Mouse (Mus musculus): ENCODE data around the gene Pgam2. TPM values are rescaled to one million over a fixed set of nuclear protein-coding genes. Genes with fewer than 3 reads are reported as not detected.

The Pgam2 gene
- polyA plus RNA-seq, 1 experiment from 2014 or later = 5.3 TPM

DNA sequence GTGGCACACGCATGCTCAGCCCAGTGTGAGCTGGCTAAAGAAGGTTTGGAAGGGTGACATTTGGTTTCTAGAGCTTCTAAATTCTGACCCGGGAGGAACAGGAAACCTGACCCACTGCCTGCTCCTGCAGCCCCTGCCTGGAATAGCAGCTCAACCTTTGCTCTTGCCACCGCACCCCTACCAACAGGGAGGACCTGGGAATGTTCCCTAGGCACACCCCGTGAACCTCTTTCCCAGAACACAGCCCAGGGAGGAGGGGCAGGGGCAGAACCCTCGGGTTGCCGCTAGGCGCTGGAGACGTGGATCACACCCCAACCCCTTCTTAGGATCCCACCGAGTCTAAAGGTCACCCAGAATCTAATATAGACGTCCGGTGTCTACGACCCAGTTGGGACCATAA lies 1.5 kb downstream of the Pgam2 start:
- Histone ChIP-seq H3K4me1 (replicated peaks; ENCODE audit: control insufficient read depth, insufficient read depth, low read length) (no peaks in the 10 kb centered on the region), H3K4me2 (ENCODE audit: low read depth, low read length, severe bottlenecking) (no peak overlapping the region), H3K36me3 (ENCODE audit: control insufficient read depth, insufficient read depth, low read length) (peaks cover 8% of the 10 kb centered on the region; the same call in 1 of the 2 replicates), H3K27me3 (ENCODE audit: control insufficient read depth, insufficient read depth, low read length) (no peaks in the 10 kb centered on the region), H3K4me3 (ENCODE audit: low read depth, low read length) (no peak overlapping the region), H3K27ac (ENCODE audit: low read depth, low read length) (no peak overlapping the region), H3K9ac (ENCODE audit: low read length) (no peak overlapping the region), H3K9me3 (ENCODE audit: control insufficient read depth, low read length) (no peaks in the 10 kb centered on the region)
- DNase-seq (ENCODE audit: low spot score) (no peak), ATAC-seq (replicated peaks; ENCODE audit: low FRiP score) (no peak)
- 75% methylated on average over 12 of the region's 12 CpGs for WGBS

DNA sequence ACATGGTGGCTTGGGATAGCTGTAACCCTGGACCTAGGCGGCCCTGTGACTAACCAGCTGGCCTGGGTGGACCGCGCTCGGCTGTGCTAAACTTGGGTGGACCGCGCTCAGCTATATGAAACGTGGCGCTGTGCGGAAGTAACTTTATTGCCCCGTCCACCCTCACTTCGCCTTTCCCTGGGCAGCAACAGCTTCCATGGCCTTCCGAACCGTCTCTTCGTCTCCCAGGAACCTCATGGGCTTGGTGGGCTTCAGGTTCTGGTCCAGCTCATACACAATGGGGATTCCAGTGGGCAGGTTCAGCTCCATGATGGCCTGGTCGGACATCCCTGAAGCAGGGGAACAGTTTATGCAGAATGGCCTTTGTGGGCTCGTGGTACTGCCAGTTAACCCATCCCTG lies 2.0 kb downstream of the Pgam2 start:
- Histone ChIP-seq H3K9me3 (ENCODE audit: control insufficient read depth, low read length) (no peaks in the 10 kb centered on the region), H3K27me3 (ENCODE audit: control insufficient read depth, insufficient read depth, low read length) (no peaks in the 10 kb centered on the region), H3K36me3 (ENCODE audit: control insufficient read depth, insufficient read depth, low read length) (peaks cover 11% of the 10 kb centered on the region; the same call in 1 of the 2 replicates), H3K27ac (ENCODE audit: low read depth, low read length) (no peak overlapping the region), H3K9ac (ENCODE audit: low read length) (no peak overlapping the region), H3K4me3 (ENCODE audit: low read depth, low read length) (no peak overlapping the region), H3K4me1 (replicated peaks; ENCODE audit: control insufficient read depth, insufficient read depth, low read length) (no peaks in the 10 kb centered on the region), H3K4me2 (ENCODE audit: low read depth, low read length, severe bottlenecking) (no peak overlapping the region)
- WGBS = 94% methylated on average over 16 of the region's 16 CpGs
- no peak for ATAC-seq (replicated peaks; ENCODE audit: low FRiP score)
- DNase-seq (ENCODE audit: low spot score) = no peak

DNA sequence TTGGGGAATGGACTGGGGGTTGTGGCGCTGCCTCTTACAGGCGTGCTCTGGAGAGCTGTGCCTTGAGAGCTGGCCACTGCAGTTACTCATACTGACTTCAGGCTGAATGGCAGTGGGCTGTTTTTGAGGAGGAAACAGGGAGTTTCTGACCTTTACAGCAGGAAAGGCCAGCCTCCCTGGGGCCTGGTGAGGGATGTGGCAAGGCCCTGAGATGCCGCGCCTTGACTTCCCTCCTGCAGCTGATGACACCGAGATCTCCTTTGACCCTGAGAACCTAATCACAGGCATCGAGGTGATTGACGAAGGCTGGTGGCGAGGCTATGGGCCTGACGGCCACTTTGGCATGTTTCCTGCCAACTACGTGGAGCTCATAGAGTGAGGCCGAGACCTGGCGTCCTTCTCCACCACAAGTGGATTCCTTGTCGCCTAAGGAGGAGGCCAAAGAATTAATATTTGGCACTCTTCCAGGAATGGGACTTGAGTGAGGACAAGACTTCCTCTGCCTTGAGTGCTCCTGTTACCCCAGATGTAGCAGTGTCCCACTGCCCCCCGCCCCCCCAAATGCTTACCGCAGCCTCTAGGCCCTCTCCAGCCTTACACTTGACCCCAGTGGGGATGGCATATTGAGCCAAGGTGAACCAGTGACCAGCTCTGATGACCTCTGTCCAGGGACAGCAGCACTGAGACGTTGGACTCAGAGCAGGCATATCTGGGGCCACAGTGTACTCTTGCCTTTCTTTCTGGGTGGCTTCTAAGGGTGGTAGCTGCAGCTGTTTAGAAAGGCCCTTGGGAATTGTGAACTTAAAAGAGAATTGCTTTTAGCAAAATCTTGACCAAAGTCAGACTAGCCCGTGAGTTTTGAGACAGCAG lies 3.7 kb downstream of the Pgam2 start:
- DNase-seq (ENCODE audit: low spot score) (peak; percentile 43), ATAC-seq (replicated peaks; ENCODE audit: low FRiP score) (no peak)
- Histone ChIP-seq H3K4me3 (ENCODE audit: low read depth, low read length) (no peak overlapping the region), H3K4me1 (replicated peaks; ENCODE audit: control insufficient read depth, insufficient read depth, low read length) (no peaks in the 10 kb centered on the region), H3K27me3 (ENCODE audit: control insufficient read depth, insufficient read depth, low read length) (no peaks in the 10 kb centered on the region), H3K27ac (ENCODE audit: low read depth, low read length) (no peak overlapping the region), H3K4me2 (ENCODE audit: low read depth, low read length, severe bottlenecking) (no peak overlapping the region), H3K9ac (ENCODE audit: low read length) (no peak overlapping the region), H3K9me3 (ENCODE audit: control insufficient read depth, low read length) (no peaks in the 10 kb centered on the region), H3K36me3 (ENCODE audit: control insufficient read depth, insufficient read depth, low read length) (peaks cover 19% of the 10 kb centered on the region; the same call in 1 of the 2 replicates)
- WGBS = 95% methylated on average over 17 of the region's 17 CpGs

DNA sequence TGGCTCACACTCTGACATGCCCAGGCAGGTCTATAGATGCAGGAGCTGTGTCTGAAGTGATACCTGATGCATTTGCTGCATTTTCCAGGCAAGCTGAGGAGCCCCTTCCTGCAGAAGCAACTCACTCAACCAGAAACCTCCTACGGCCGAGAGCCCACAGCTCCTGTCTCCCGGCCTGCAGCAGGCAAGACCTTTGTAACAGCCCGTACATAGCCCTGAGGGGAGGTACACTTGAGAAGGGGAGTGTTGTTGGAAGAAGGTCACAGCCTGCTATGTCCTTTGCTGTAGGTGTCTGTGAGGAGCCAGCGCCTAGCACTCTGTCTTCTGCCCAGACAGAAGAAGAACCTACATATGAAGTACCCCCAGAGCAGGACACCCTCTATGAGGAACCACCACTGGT lies 5.6 kb downstream of the Pgam2 start:
- ATAC-seq (replicated peaks; ENCODE audit: low FRiP score) (no peak), DNase-seq (ENCODE audit: low spot score) (peak; percentile 31)
- no peak overlapping the region for H3K9ac ChIP-seq (ENCODE audit: low read length)
- H3K9me3 ChIP-seq (ENCODE audit: control insufficient read depth, low read length) = no peaks in the 10 kb centered on the region
- H3K27ac ChIP-seq (ENCODE audit: low read depth, low read length) = no peak overlapping the region
- WGBS = 88% methylated on average over 5 of the region's 5 CpGs
- peaks cover 19% of the 10 kb centered on the region; the same call in 1 of the 2 replicates for H3K36me3 ChIP-seq (ENCODE audit: control insufficient read depth, insufficient read depth, low read length)
- H3K4me1 ChIP-seq (replicated peaks; ENCODE audit: control insufficient read depth, insufficient read depth, low read length) = no peaks in the 10 kb centered on the region
- H3K4me2 ChIP-seq (ENCODE audit: low read depth, low read length, severe bottlenecking) = no peak overlapping the region
- no peak overlapping the region for H3K4me3 ChIP-seq (ENCODE audit: low read depth, low read length)
- no peaks in the 10 kb centered on the region for H3K27me3 ChIP-seq (ENCODE audit: control insufficient read depth, insufficient read depth, low read length)

DNA sequence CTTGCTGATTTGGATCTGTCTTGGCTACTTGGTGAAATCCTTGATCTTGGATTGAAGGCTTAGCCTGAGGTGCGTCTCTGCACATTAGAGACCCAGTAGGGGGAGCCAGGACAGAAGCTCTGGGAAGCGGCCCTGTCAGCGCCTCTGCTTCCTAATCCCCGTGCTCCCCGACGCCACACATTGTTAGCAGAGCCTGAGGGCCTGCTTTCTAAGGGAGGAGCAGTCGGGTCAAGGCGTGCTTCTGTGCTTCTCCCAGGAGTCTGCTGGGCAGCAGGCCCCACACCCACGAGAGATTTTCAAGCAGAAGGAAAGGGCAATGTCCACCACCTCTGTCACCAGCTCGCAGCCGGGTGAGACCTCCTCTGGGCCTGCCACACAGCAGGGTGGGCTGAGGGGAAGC lies 6.2 kb downstream of the Pgam2 start:
- no peaks in the 10 kb centered on the region for H3K9me3 ChIP-seq (ENCODE audit: control insufficient read depth, low read length)
- DNase-seq (ENCODE audit: low spot score) = peak; percentile 50
- H3K27ac ChIP-seq (ENCODE audit: low read depth, low read length) = no peak overlapping the region
- H3K4me2 ChIP-seq (ENCODE audit: low read depth, low read length, severe bottlenecking) = no peak overlapping the region
- no peaks in the 10 kb centered on the region for H3K27me3 ChIP-seq (ENCODE audit: control insufficient read depth, insufficient read depth, low read length)
- no peaks in the 10 kb centered on the region for H3K4me1 ChIP-seq (replicated peaks; ENCODE audit: control insufficient read depth, insufficient read depth, low read length)
- peaks cover 19% of the 10 kb centered on the region; the same call in 1 of the 2 replicates for H3K36me3 ChIP-seq (ENCODE audit: control insufficient read depth, insufficient read depth, low read length)
- no peak overlapping the region for H3K9ac ChIP-seq (ENCODE audit: low read length)
- no peak overlapping the region for H3K4me3 ChIP-seq (ENCODE audit: low read depth, low read length)
- 75% methylated on average over 11 of the region's 11 CpGs for WGBS
- no peak for ATAC-seq (replicated peaks; ENCODE audit: low FRiP score)

DNA sequence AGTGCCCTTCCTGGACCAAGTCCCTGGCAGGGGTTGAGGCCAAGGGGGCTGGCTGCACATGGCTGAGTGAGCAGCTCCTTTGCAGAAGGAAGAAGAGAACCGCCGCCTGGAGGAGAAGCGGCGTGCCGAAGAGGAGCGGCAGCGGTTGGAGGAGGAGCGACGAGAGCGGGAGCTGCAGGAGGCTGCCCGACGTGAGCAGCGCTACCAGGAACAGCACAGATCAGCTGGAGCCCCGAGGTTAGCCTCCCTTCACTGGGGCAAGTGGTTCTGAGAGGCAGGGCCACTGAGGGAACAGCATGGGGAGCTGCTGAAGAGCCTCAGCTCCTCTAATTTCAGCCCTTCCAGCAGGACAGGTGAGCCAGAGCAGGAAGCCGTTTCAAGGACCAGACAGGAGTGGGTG lies 6.6 kb downstream of the Pgam2 start:
- DNase-seq (ENCODE audit: low spot score) = peak; percentile 44
- Histone ChIP-seq H3K4me1 (replicated peaks; ENCODE audit: control insufficient read depth, insufficient read depth, low read length) (no peaks in the 10 kb centered on the region), H3K4me2 (ENCODE audit: low read depth, low read length, severe bottlenecking) (no peak overlapping the region), H3K9ac (ENCODE audit: low read length) (no peak overlapping the region), H3K27me3 (ENCODE audit: control insufficient read depth, insufficient read depth, low read length) (no peaks in the 10 kb centered on the region), H3K4me3 (ENCODE audit: low read depth, low read length) (no peak overlapping the region), H3K36me3 (ENCODE audit: control insufficient read depth, insufficient read depth, low read length) (peaks cover 21% of the 10 kb centered on the region; the same call in 1 of the 2 replicates), H3K27ac (ENCODE audit: low read depth, low read length) (no peak overlapping the region), H3K9me3 (ENCODE audit: control insufficient read depth, low read length) (no peaks in the 10 kb centered on the region)
- ATAC-seq (replicated peaks; ENCODE audit: low FRiP score) = no peak
- 85% methylated on average over 15 of the region's 15 CpGs for WGBS

DNA sequence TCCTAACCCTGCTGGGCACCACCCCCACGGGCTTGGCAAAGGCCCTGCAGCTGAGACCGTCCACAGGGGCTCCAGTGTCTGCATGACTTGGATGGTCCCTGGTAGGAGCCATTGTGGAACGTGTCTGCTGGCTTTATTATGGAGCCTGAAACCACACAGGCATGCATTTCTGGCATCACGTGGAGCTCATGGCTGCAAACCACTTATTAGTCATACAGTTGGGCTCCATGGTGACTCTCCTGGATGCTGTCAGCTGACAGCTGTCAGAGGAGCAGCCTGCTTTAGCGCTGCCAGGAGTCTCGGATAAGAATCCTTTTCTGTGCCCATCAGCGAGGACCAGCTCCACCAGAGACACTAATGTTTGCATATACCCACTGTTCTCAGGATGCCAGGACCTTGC lies 7.8 kb downstream of the Pgam2 start:
- Histone ChIP-seq H3K4me3 (ENCODE audit: low read depth, low read length) (no peak overlapping the region), H3K4me1 (replicated peaks; ENCODE audit: control insufficient read depth, insufficient read depth, low read length) (no peaks in the 10 kb centered on the region), H3K36me3 (ENCODE audit: control insufficient read depth, insufficient read depth, low read length) (peaks cover 21% of the 10 kb centered on the region; the same call in 1 of the 2 replicates), H3K9me3 (ENCODE audit: control insufficient read depth, low read length) (no peaks in the 10 kb centered on the region), H3K4me2 (ENCODE audit: low read depth, low read length, severe bottlenecking) (no peak overlapping the region), H3K9ac (ENCODE audit: low read length) (no peak overlapping the region), H3K27ac (ENCODE audit: low read depth, low read length) (no peak overlapping the region), H3K27me3 (ENCODE audit: control insufficient read depth, insufficient read depth, low read length) (no peaks in the 10 kb centered on the region)
- no peak for ATAC-seq (replicated peaks; ENCODE audit: low FRiP score)
- peak; percentile 28 for DNase-seq (ENCODE audit: low spot score)
- 92% methylated on average over 7 of the region's 7 CpGs for WGBS

DNA sequence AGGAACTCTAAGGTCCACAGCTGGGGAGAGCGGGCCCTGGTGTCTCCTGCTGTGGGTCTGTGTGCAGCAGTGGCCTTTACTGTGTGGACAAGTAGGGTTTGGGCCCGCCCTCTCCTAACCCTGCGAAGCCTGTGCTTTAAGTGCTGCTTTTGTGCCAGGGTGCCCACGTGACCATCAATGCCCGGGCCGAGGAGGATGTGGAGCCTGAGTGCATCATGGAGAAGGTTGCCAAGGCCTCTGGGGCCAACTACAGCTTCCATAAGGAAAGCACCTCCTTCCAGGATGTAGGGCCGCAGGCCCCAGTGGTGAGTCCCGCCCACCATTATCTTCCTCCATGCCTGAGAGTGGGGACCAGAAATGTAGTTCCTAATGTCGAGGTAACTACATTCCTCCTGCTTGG lies 8.2 kb downstream of the Pgam2 start:
- Histone ChIP-seq H3K27me3 (ENCODE audit: control insufficient read depth, insufficient read depth, low read length) (no peaks in the 10 kb centered on the region), H3K4me3 (ENCODE audit: low read depth, low read length) (no peak overlapping the region), H3K9ac (ENCODE audit: low read length) (no peak overlapping the region), H3K4me2 (ENCODE audit: low read depth, low read length, severe bottlenecking) (no peak overlapping the region), H3K27ac (ENCODE audit: low read depth, low read length) (no peak overlapping the region), H3K4me1 (replicated peaks; ENCODE audit: control insufficient read depth, insufficient read depth, low read length) (no peaks in the 10 kb centered on the region), H3K9me3 (ENCODE audit: control insufficient read depth, low read length) (no peaks in the 10 kb centered on the region), H3K36me3 (ENCODE audit: control insufficient read depth, insufficient read depth, low read length) (peaks cover 21% of the 10 kb centered on the region; the same call in 1 of the 2 replicates)
- ATAC-seq (replicated peaks; ENCODE audit: low FRiP score) (no peak), DNase-seq (ENCODE audit: low spot score) (peak; percentile 36)
- WGBS = 87% methylated on average over 9 of the region's 9 CpGs

DNA sequence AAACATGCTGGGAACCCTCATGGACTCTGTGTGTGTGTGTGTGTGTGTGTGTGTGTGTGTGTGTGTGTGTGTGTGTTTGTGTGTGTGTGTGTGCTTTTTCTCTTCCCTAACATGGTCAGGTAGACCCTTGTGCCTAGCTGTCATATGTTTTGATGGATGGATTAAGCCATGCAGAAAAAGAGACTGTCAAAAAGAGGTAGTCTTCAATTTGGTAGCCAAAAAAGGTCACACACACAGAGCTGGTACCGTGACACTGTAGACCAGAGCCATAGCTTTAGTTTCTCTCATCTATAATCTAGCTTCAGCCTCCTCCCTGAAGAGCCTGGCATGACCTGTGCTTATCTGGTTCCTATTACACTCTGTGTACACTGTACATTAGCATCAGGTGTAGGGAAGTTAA lies 13.1 kb downstream of the Pgam2 start:
- Histone ChIP-seq H3K4me3 (ENCODE audit: low read depth, low read length) (no peak overlapping the region), H3K36me3 (ENCODE audit: control insufficient read depth, insufficient read depth, low read length) (peaks cover 8% of the 10 kb centered on the region; the same call in 1 of the 2 replicates), H3K4me1 (replicated peaks; ENCODE audit: control insufficient read depth, insufficient read depth, low read length) (peaks cover 8% of the 10 kb centered on the region; the same call in 1 of the 2 replicates), H3K9ac (ENCODE audit: low read length) (no peak overlapping the region), H3K4me2 (ENCODE audit: low read depth, low read length, severe bottlenecking) (no peak overlapping the region), H3K27me3 (ENCODE audit: control insufficient read depth, insufficient read depth, low read length) (no peaks in the 10 kb centered on the region), H3K27ac (ENCODE audit: low read depth, low read length) (no peak overlapping the region), H3K9me3 (ENCODE audit: control insufficient read depth, low read length) (no peaks in the 10 kb centered on the region)
- ATAC-seq (replicated peaks; ENCODE audit: low FRiP score) (no peak), DNase-seq (ENCODE audit: low spot score) (peak; percentile 1)
- WGBS = 94% methylated on average over 1 of the region's 1 CpGs

All from forebrain, embryonic 11.5 days (tissue).